In the genomic region with DNA sequence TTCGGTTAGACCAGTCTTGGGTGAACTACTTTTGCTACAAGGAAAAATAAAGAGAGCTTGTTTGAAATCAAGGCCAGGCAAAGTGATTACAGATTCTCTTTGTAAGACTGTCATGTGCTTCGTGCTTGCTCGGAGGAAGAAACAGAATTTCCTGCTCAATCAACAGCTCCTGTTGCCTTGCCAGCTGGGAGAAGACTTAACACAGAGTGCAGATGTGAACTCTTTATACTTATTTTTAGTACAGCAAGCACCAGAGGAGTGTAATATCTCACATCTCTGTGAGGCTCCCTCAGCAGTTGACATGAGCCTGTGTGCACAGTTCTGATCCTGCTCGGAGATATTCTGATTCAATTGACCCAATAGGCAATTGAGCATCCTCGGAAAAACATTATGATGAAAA, we compare ENCODE assay signal across 24 mouse cellular contexts.
DNase-seq lines count a peak whose midpoint lies in the region; ATAC-seq and TF ChIP-seq lines count a peak whose summit lies in the region.
"Had no signal": no experiment of that assay in that cellular context is flagged by ENCODE, and none has a peak within 500 bp of the region (broad histone marks: within the 10 kb centered on the region; RNA-seq: fewer than 3 reads in every experiment).

No protein-coding gene starts in this region.

- TF ChIP-seq CTCF in forebrain, postnatal 0 days (IDR thresholded peaks at IDR 0.05; ENCODE audit: low read depth): no peak
- no peak for TF ChIP-seq CTCF in heart, adult 2 months (IDR thresholded peaks at IDR 0.05)
- no peak for TF ChIP-seq CTCF in thymus, adult 2 months (IDR thresholded peaks at IDR 0.05; ENCODE audit: borderline replicate concordance, control insufficient read depth, extremely low read depth, insufficient read depth, low read length, poor library complexity)

- H3K79me2 ChIP-seq in heart, adult 2 months (replicated peaks; ENCODE audit: control insufficient read depth, insufficient read depth, low read length): no peaks in the 10 kb centered on the region

- no peak overlapping the region for H3K4me2 ChIP-seq in forebrain, postnatal 0 days (ENCODE audit: low read depth)
- H3K4me2 ChIP-seq in forebrain, embryonic 12.5 days: no peak overlapping the region
- no peak overlapping the region for H3K4me2 ChIP-seq in heart, embryonic 15.5 days
- H3K4me2 ChIP-seq in embryonic facial prominence, embryonic 14.5 days (ENCODE audit: low read depth, low read length): no peak overlapping the region
- H3K4me2 ChIP-seq: embryonic facial prominence, embryonic 12.5 days; hindbrain, embryonic 13.5 days; liver, embryonic 11.5 days; midbrain, embryonic 15.5 days had no signal

- H3K9me3 ChIP-seq in forebrain, postnatal 0 days (ENCODE audit: low read length): no peaks in the 10 kb centered on the region
- no peaks in the 10 kb centered on the region for H3K9me3 ChIP-seq in forebrain, embryonic 12.5 days
- H3K9me3 ChIP-seq in heart, embryonic 15.5 days (replicated peaks): no peaks in the 10 kb centered on the region
- no peaks in the 10 kb centered on the region for H3K9me3 ChIP-seq in embryonic facial prominence, embryonic 14.5 days (ENCODE audit: control insufficient read depth, low read length)
- H3K9me3 ChIP-seq: embryonic facial prominence, embryonic 12.5 days; midbrain, embryonic 15.5 days had no signal

- no peaks in the 10 kb centered on the region for H3K4me1 ChIP-seq in forebrain, postnatal 0 days (ENCODE audit: insufficient read depth)
- H3K4me1 ChIP-seq in forebrain, embryonic 12.5 days: no peaks in the 10 kb centered on the region
- 0 out of 2 replicates have a peak, but pooled peaks cover 3% of the 10 kb centered on the region for H3K4me1 ChIP-seq in heart, embryonic 15.5 days (replicated peaks)
- no peaks in the 10 kb centered on the region; the same call in 1 of the 2 replicates for H3K4me1 ChIP-seq in heart, adult 2 months (ENCODE audit: control insufficient read depth, insufficient read depth, low read length)
- no peaks in the 10 kb centered on the region for H3K4me1 ChIP-seq in embryonic facial prominence, embryonic 14.5 days (ENCODE audit: control insufficient read depth, insufficient read depth, low read length)
- H3K4me1 ChIP-seq in thymus, adult 2 months (replicated peaks; ENCODE audit: control insufficient read depth, insufficient read depth, low read length): no peaks in the 10 kb centered on the region
- H3K4me1 ChIP-seq: embryonic facial prominence, embryonic 12.5 days; hindbrain, embryonic 13.5 days; midbrain, embryonic 15.5 days had no signal

- no peak overlapping the region for H3K27ac ChIP-seq in forebrain, postnatal 0 days (ENCODE audit: low read depth, low read length)
- no peak overlapping the region for H3K27ac ChIP-seq in forebrain, embryonic 12.5 days
- H3K27ac ChIP-seq in heart, embryonic 15.5 days: 0 out of 2 replicates have a peak overlapping the region, but pooled peaks have one; percentile 9
- H3K27ac ChIP-seq in heart, adult 2 months: no peak overlapping the region
- H3K27ac ChIP-seq in embryonic facial prominence, embryonic 14.5 days (replicated peaks; ENCODE audit: low read depth, low read length): no peak overlapping the region
- H3K27ac ChIP-seq in thymus, adult 2 months (ENCODE audit: control insufficient read depth, insufficient read depth, low read length): no peak overlapping the region
- H3K27ac ChIP-seq: embryonic facial prominence, embryonic 12.5 days; hindbrain, embryonic 13.5 days; midbrain, embryonic 15.5 days; stomach, postnatal 0 days had no signal

- no peaks in the 10 kb centered on the region for H3K27me3 ChIP-seq in forebrain, postnatal 0 days (ENCODE audit: insufficient read depth, low read length)
- no peaks in the 10 kb centered on the region for H3K27me3 ChIP-seq in forebrain, embryonic 12.5 days
- H3K27me3 ChIP-seq in heart, embryonic 15.5 days: no peaks in the 10 kb centered on the region
- H3K27me3 ChIP-seq in heart, adult 2 months (ENCODE audit: control insufficient read depth, insufficient read depth, low read length): no peaks in the 10 kb centered on the region
- H3K27me3 ChIP-seq in embryonic facial prominence, embryonic 14.5 days (replicated peaks; ENCODE audit: control insufficient read depth, insufficient read depth, low read length): no peaks in the 10 kb centered on the region
- H3K27me3 ChIP-seq in thymus, adult 2 months (ENCODE audit: control insufficient read depth, insufficient read depth, low read length): no peaks in the 10 kb centered on the region
- H3K27me3 ChIP-seq: CH12.LX; embryonic facial prominence, embryonic 12.5 days; hindbrain, embryonic 13.5 days; midbrain, embryonic 15.5 days had no signal

- no peaks in the 10 kb centered on the region for H3K36me3 ChIP-seq in forebrain, postnatal 0 days (ENCODE audit: insufficient read depth)
- H3K36me3 ChIP-seq in forebrain, embryonic 12.5 days (replicated peaks): no peaks in the 10 kb centered on the region
- H3K36me3 ChIP-seq in heart, embryonic 15.5 days: no peaks in the 10 kb centered on the region
- H3K36me3 ChIP-seq in heart, adult 2 months (ENCODE audit: control insufficient read depth, insufficient read depth, low read length): no peaks in the 10 kb centered on the region
- no peaks in the 10 kb centered on the region for H3K36me3 ChIP-seq in embryonic facial prominence, embryonic 14.5 days (ENCODE audit: control insufficient read depth, insufficient read depth, low read length)
- no peaks in the 10 kb centered on the region for H3K36me3 ChIP-seq in thymus, adult 2 months (ENCODE audit: control insufficient read depth, insufficient read depth, low read length)
- H3K36me3 ChIP-seq: embryonic facial prominence, embryonic 12.5 days; hindbrain, embryonic 13.5 days; midbrain, embryonic 15.5 days had no signal

- DNase-seq in forebrain, postnatal 0 days: peak; percentile 25
- no peak for DNase-seq in heart, adult 2 months
- peak; percentile 16 to 23 for DNase-seq in left cerebral cortex, postnatal 14 days (ENCODE audit: low spot score in 2 of 2)
- DNase-seq in left cerebral cortex, postnatal 4 days: no peak
- peak; percentile 19 for DNase-seq in embryonic facial prominence, embryonic 14.5 days (ENCODE audit: low spot score)
- no peak for DNase-seq in thymus, adult 2 months
- DNase-seq: adrenal gland, postnatal 25 days; cerebellum, adult 2 months; cerebellum, postnatal 36 days; kidney, adult 2 months; kidney, postnatal 10 days; lung, adult 18-20 months; lung, postnatal 14 days; right cerebral cortex, postnatal 4 days; thymus, postnatal 25 days had no signal

- ATAC-seq in forebrain, postnatal 0 days: peak; percentile 77
- no peak for ATAC-seq in forebrain, embryonic 12.5 days (ENCODE audit: low FRiP score)
- ATAC-seq in heart, embryonic 15.5 days (replicated peaks; ENCODE audit: insufficient number of reproducible peaks, insufficient read depth, low FRiP score, low read depth): no peak
- ATAC-seq in embryonic facial prominence, embryonic 14.5 days (ENCODE audit: low read depth): no peak
- ATAC-seq: inflammation-experienced regulatory T-cells, adult 6 months; midbrain, embryonic 15.5 days had no signal

- H3K9ac ChIP-seq in forebrain, postnatal 0 days: no peak overlapping the region
- no peak overlapping the region for H3K9ac ChIP-seq in forebrain, embryonic 12.5 days
- no peak overlapping the region for H3K9ac ChIP-seq in heart, embryonic 15.5 days
- H3K9ac ChIP-seq in heart, adult 2 months (ENCODE audit: low read depth, low read length): no peak overlapping the region
- H3K9ac ChIP-seq in embryonic facial prominence, embryonic 14.5 days (ENCODE audit: low read depth, low read length): no peak overlapping the region
- H3K9ac ChIP-seq: embryonic facial prominence, embryonic 12.5 days; hindbrain, embryonic 13.5 days; midbrain, embryonic 15.5 days had no signal

- WGBS in forebrain, postnatal 0 days: 63% methylated on average over 5 of the region's 5 CpGs
- WGBS in forebrain, embryonic 12.5 days: 87% methylated on average over 5 of the region's 5 CpGs
- 41% methylated on average over 5 of the region's 5 CpGs for WGBS in heart, embryonic 15.5 days
- 20% methylated on average over 5 of the region's 5 CpGs for WGBS in heart, adult 2 months
- 48% methylated on average over 5 of the region's 5 CpGs for WGBS in embryonic facial prominence, embryonic 14.5 days
- 86% methylated on average over 5 of the region's 5 CpGs for WGBS in thymus, adult 2 months

- H3K4me3 ChIP-seq in forebrain, postnatal 0 days (ENCODE audit: low read depth, low read length): no peak overlapping the region
- no peak overlapping the region for H3K4me3 ChIP-seq in forebrain, embryonic 12.5 days (replicated peaks)
- no peak overlapping the region for H3K4me3 ChIP-seq in heart, embryonic 15.5 days
- H3K4me3 ChIP-seq in heart, adult 2 months: no peak overlapping the region
- H3K4me3 ChIP-seq in embryonic facial prominence, embryonic 14.5 days (ENCODE audit: low read depth, low read length): no peak overlapping the region
- H3K4me3 ChIP-seq in thymus, adult 2 months (ENCODE audit: control insufficient read depth, insufficient read depth, low read length): no peak overlapping the region
- H3K4me3 ChIP-seq: embryonic facial prominence, embryonic 12.5 days; hindbrain, embryonic 13.5 days; midbrain, embryonic 15.5 days had no signal

- TF ChIP-seq POLR2A in heart, adult 2 months (IDR thresholded peaks at IDR 0.05; ENCODE audit: insufficient read depth, low read depth, low read length): no peak
- TF ChIP-seq POLR2A in thymus, adult 2 months (IDR thresholded peaks at IDR 0.05; ENCODE audit: control insufficient read depth, extremely low read depth, insufficient read depth, low read length, poor library complexity): no peak

- TF ChIP-seq EP300 in heart, adult 2 months (IDR thresholded peaks at IDR 0.05; ENCODE audit: insufficient read depth, low read depth, low read length): no peak

- intact Hi-C loops in heart, adult 2 months (cut with DNase I): no loop called here
- intact Hi-C loops in left cerebral cortex, postnatal 14 days (cut with DNase I): no loop called here
- intact Hi-C loops in left cerebral cortex, postnatal 4 days (cut with DNase I): no loop called here

Comparison
In these comparisons a context has a peak if more than half of its experiments do, and no peak if none do; other contexts are left out.
1. DNase-seq: peak in forebrain, postnatal 0 days (single experiment), left cerebral cortex, postnatal 14 days (2 of 2) and embryonic facial prominence, embryonic 14.5 days (single experiment); none in heart, adult 2 months (0 of 2), left cerebral cortex, postnatal 4 days (single experiment) and thymus, adult 2 months (single experiment).